Mouse (Mus musculus): Measurements from ENCODE around the gene Smyd5.

GRCm38 (mm10) chr6:85423836-85424379 lies 7.9 kb upstream of the Smyd5 start, which contains the start of gene Noto:
- no peak for TF ChIP-seq CTCF (IDR thresholded peaks at IDR 0.05; ENCODE audit: low read depth, low read length)
- TF ChIP-seq POLR2A (IDR thresholded peaks at IDR 0.05; ENCODE audit: extremely low read depth, insufficient read depth, low read length): no peak
